Comparison of ENCODE assay signal across 29 mouse cellular contexts in the genomic region with DNA sequence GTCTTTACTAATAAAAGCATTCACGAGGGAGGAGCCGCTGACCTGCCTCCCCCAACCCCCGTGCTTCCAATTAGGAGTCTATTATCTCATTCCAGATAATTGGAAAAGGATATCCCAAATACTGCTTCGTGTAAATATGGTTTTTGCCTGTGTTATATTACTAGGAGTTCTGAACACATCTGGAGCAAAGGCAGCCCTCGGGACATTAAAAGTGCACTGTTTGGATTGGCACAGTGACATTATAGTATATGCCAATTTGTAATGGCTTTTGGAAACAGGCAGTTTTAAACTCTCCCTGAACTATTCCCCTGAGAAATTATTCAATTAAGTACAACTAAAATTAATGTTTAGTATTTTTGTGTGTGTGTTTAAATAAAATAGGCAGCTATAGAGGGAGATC.
DNase-seq lines count a peak whose midpoint lies in the region; ATAC-seq and TF ChIP-seq lines count a peak whose summit lies in the region.
"Had no signal": no experiment of that assay in that cellular context is flagged by ENCODE, and none has a peak within 500 bp of the region (broad histone marks: within the 10 kb centered on the region; RNA-seq: fewer than 3 reads in every experiment).

No protein-coding gene starts in this region.

- 29% methylated on average over 5 of the region's 5 CpGs for WGBS in heart, adult 2 months
- 36% methylated on average over 5 of the region's 5 CpGs for WGBS in liver, adult 2 months
- WGBS in liver, embryonic 12.5 days (ENCODE audit: insufficient replicate concordance) = 53% methylated on average over 5 of the region's 5 CpGs
- WGBS in limb, embryonic 15.5 days = 15% methylated on average over 5 of the region's 5 CpGs

- no peak overlapping the region for H3K27ac ChIP-seq in heart, adult 2 months
- H3K27ac ChIP-seq in liver, adult 2 months (replicated peaks; ENCODE audit: insufficient read depth, low read depth, low read length) = no peak overlapping the region
- no peak overlapping the region for H3K27ac ChIP-seq in liver, embryonic 12.5 days
- no peak overlapping the region for H3K27ac ChIP-seq in limb, embryonic 15.5 days
- H3K27ac ChIP-seq: embryonic facial prominence, embryonic 13.5 days; forebrain, embryonic 12.5 days; heart, embryonic 13.5 days; hindbrain, postnatal 0 days; intestine, embryonic 15.5 days; layer of hippocampus, adult 2 months; neural tube, embryonic 12.5 days had no signal

- H3K9ac ChIP-seq in heart, adult 2 months (ENCODE audit: low read depth, low read length) = no peak overlapping the region
- no peak overlapping the region for H3K9ac ChIP-seq in liver, adult 2 months (ENCODE audit: low read depth, low read length)
- no peak overlapping the region for H3K9ac ChIP-seq in liver, embryonic 12.5 days
- H3K9ac ChIP-seq in limb, embryonic 15.5 days = no peak overlapping the region
- H3K9ac ChIP-seq: embryonic facial prominence, embryonic 13.5 days; forebrain, embryonic 12.5 days; forebrain, postnatal 0 days; heart, embryonic 13.5 days; intestine, embryonic 15.5 days; liver, postnatal 0 days; neural tube, embryonic 12.5 days had no signal

- TF ChIP-seq CTCF in heart, adult 2 months (IDR thresholded peaks at IDR 0.05) = no peak
- no peak for TF ChIP-seq CTCF in liver, adult 2 months (IDR thresholded peaks at IDR 0.05; ENCODE audit: low read depth, low read length)

- H3K36me3 ChIP-seq in heart, adult 2 months (ENCODE audit: control insufficient read depth, insufficient read depth, low read length) = no peaks in the 10 kb centered on the region
- no peaks in the 10 kb centered on the region for H3K36me3 ChIP-seq in liver, adult 2 months (ENCODE audit: control insufficient read depth, insufficient read depth, low read length)
- no peaks in the 10 kb centered on the region for H3K36me3 ChIP-seq in liver, embryonic 12.5 days
- no peaks in the 10 kb centered on the region for H3K36me3 ChIP-seq in limb, embryonic 15.5 days
- H3K36me3 ChIP-seq: embryonic facial prominence, embryonic 13.5 days; forebrain, embryonic 12.5 days; heart, embryonic 13.5 days; intestine, embryonic 15.5 days; neural tube, embryonic 12.5 days had no signal

- H3K27me3 ChIP-seq in heart, adult 2 months (ENCODE audit: control insufficient read depth, insufficient read depth, low read length) = no peaks in the 10 kb centered on the region
- H3K27me3 ChIP-seq in liver, adult 2 months (ENCODE audit: control insufficient read depth, insufficient read depth, low read length) = no peaks in the 10 kb centered on the region
- no peaks in the 10 kb centered on the region for H3K27me3 ChIP-seq in liver, embryonic 12.5 days (replicated peaks)
- H3K27me3 ChIP-seq in limb, embryonic 15.5 days = no peaks in the 10 kb centered on the region
- H3K27me3 ChIP-seq: forebrain, embryonic 12.5 days; heart, embryonic 13.5 days; intestine, embryonic 15.5 days; neural tube, embryonic 12.5 days had no signal

- no peaks in the 10 kb centered on the region for H3K79me2 ChIP-seq in heart, adult 2 months (replicated peaks; ENCODE audit: control insufficient read depth, insufficient read depth, low read length)
- H3K79me2 ChIP-seq in liver, adult 2 months (ENCODE audit: control insufficient read depth, insufficient read depth, low read length) = no peaks in the 10 kb centered on the region

- DNase-seq in heart, adult 8-10 months (ENCODE audit: low spot score) = peak; percentile 36
- no peak for DNase-seq in heart, adult 2 months
- peak; percentile 61 for DNase-seq in liver, adult 2 months (ENCODE audit: extremely low read depth, low read depth, low spot score)
- peak; percentile 85 for DNase-seq in adipocyte (ENCODE audit: low spot score)
- no peak for DNase-seq in layer of hippocampus, adult 8-10 months (ENCODE audit: low spot score in 2 of 2)
- DNase-seq: adrenal gland, postnatal 10 days; B cell, adult 2 months; cerebellum, adult 8-10 months; cerebellum, postnatal 36 days; forebrain, postnatal 0 days; gastrocnemius, postnatal 25 days; heart, adult 11 months; kidney, adult 8-10 months; liver, postnatal 0 days; lung, postnatal 36 days; thymus, adult 2 months; thymus, postnatal 36 days had no signal

- TF ChIP-seq EP300 in heart, adult 2 months (IDR thresholded peaks at IDR 0.05; ENCODE audit: insufficient read depth, low read depth, low read length) = no peak

- intact Hi-C loops in heart, adult 2 months (cut with DNase I) = no loop called here

- H3K4me3 ChIP-seq in heart, adult 2 months = no peak overlapping the region
- no peak overlapping the region for H3K4me3 ChIP-seq in liver, adult 2 months (ENCODE audit: insufficient read depth, low read depth, low read length)
- H3K4me3 ChIP-seq in liver, embryonic 12.5 days = no peak overlapping the region
- H3K4me3 ChIP-seq in limb, embryonic 15.5 days = no peak overlapping the region
- H3K4me3 ChIP-seq: embryonic facial prominence, embryonic 13.5 days; forebrain, embryonic 12.5 days; heart, embryonic 13.5 days; intestine, embryonic 15.5 days; layer of hippocampus, adult 2 months; neural tube, embryonic 12.5 days had no signal

- no peak overlapping the region for H3K4me2 ChIP-seq in liver, embryonic 12.5 days
- H3K4me2 ChIP-seq in limb, embryonic 15.5 days = 0 out of 2 replicates have a peak overlapping the region, but pooled peaks have one; percentile 10
- H3K4me2 ChIP-seq: embryonic facial prominence, embryonic 13.5 days; forebrain, embryonic 12.5 days; heart, embryonic 13.5 days; intestine, embryonic 15.5 days; liver, embryonic 11.5 days; midbrain, embryonic 11.5 days; neural tube, embryonic 12.5 days had no signal

- H3K4me1 ChIP-seq in heart, adult 2 months (ENCODE audit: control insufficient read depth, insufficient read depth, low read length) = no peaks in the 10 kb centered on the region
- H3K4me1 ChIP-seq in liver, adult 2 months (ENCODE audit: control insufficient read depth, insufficient read depth, low read length) = no peaks in the 10 kb centered on the region; the same call in 1 of the 2 replicates
- H3K4me1 ChIP-seq in liver, embryonic 12.5 days = no peaks in the 10 kb centered on the region
- H3K4me1 ChIP-seq in limb, embryonic 15.5 days = peaks cover 24% of the 10 kb centered on the region
- H3K4me1 ChIP-seq: neural tube, embryonic 12.5 days had no signal

- H3K9me3 ChIP-seq in liver, embryonic 12.5 days (replicated peaks) = no peaks in the 10 kb centered on the region
- H3K9me3 ChIP-seq in limb, embryonic 15.5 days = no peaks in the 10 kb centered on the region
- H3K9me3 ChIP-seq: embryonic facial prominence, embryonic 13.5 days; forebrain, embryonic 12.5 days; heart, embryonic 13.5 days; intestine, embryonic 15.5 days; neural tube, embryonic 12.5 days had no signal

- ATAC-seq in liver, embryonic 12.5 days = no peak
- ATAC-seq in limb, embryonic 15.5 days (ENCODE audit: insufficient number of reproducible peaks, low FRiP score, low TSS enrichment, low read depth) = no peak
- ATAC-seq: forebrain, postnatal 0 days; hindbrain, postnatal 0 days; intestine, embryonic 15.5 days; liver, postnatal 0 days; midbrain, embryonic 16.5 days had no signal

- no peak for TF ChIP-seq POLR2A in heart, adult 2 months (IDR thresholded peaks at IDR 0.05; ENCODE audit: insufficient read depth, low read depth, low read length)
- no peak for TF ChIP-seq POLR2A in liver, adult 2 months (IDR thresholded peaks at IDR 0.05; ENCODE audit: extremely low read depth, insufficient read depth, low read length)

Comparison
In these comparisons a context has a peak if more than half of its experiments do, and no peak if none do; other contexts are left out.
1. DNase-seq: peak in heart, adult 8-10 months (single experiment), liver, adult 2 months (single experiment) and adipocyte (single experiment); none in heart, adult 2 months (0 of 2) and layer of hippocampus, adult 8-10 months (0 of 2).